Mouse (Mus musculus) liver, adult 2 months (tissue): ENCODE results near the gene Mamstr. TPM values are rescaled to one million over a fixed set of nuclear protein-coding genes. Genes with fewer than 3 reads are reported as not detected.
A peak's percentile ranks its signal among the peaks of the same experiment; 100 is the strongest.

Experiments
- DNase-seq: peaks from one replicate; pipeline ENCODE4 v3.0.0-alpha.2; 2011; ENCODE audit warnings: low read depth, low spot score; ENCODE audit errors: extremely low read depth
- H3K27ac ChIP-seq: fragments of 200-500 bp; replicated peaks from 2 replicates; pipeline ENCODE4 v1.5.1; 2012; ENCODE audit warnings: low read depth, mild to moderate bottlenecking, control low read depth, inconsistent platforms, low read length; ENCODE audit not compliant: insufficient read depth
- H3K27me3 ChIP-seq: fragments of 200-500 bp; 2 replicates; pipeline ENCODE4 v1.6.1; 2012; ENCODE audit warnings: mild to moderate bottlenecking, moderate library complexity, low read length, inconsistent platforms; ENCODE audit not compliant: control insufficient read depth, insufficient read depth
- H3K36me3 ChIP-seq: fragments of 200-500 bp; 2 replicates; pipeline ENCODE4 v1.6.1; 2012; ENCODE audit warnings: low read length, inconsistent platforms; ENCODE audit not compliant: control insufficient read depth, insufficient read depth
- H3K4me1 ChIP-seq: fragments of 200-500 bp; 2 replicates; pipeline ENCODE4 v1.6.1; 2011; ENCODE audit warnings: low read length; ENCODE audit not compliant: control insufficient read depth, insufficient read depth
- H3K4me3 ChIP-seq: fragments of 200-500 bp; 2 replicates; pipeline ENCODE4 v1.5.1; 2011; ENCODE audit warnings: low read depth, mild to moderate bottlenecking, control low read depth, low read length, moderate library complexity; ENCODE audit not compliant: insufficient read depth
- H3K79me2 ChIP-seq: fragments of 200-500 bp; 2 replicates; pipeline ENCODE4 v1.6.1; 2012; ENCODE audit warnings: inconsistent platforms, mild to moderate bottlenecking, low read length, moderate library complexity; ENCODE audit not compliant: control insufficient read depth, insufficient read depth
- H3K9ac ChIP-seq: fragments of 200-500 bp; 2 replicates; pipeline ENCODE4 v1.6.1; 2012; ENCODE audit warnings: low read depth, mild to moderate bottlenecking, control low read depth, inconsistent platforms, low read length
- CTCF ChIP-seq: fragments of 200-500 bp; IDR thresholded peaks from 2 replicates; pipeline ENCODE4 v1.5.1; 2011; ENCODE audit warnings: low read depth, low read length, control low read depth
- POLR2A ChIP-seq: fragments of 200-500 bp; IDR thresholded peaks from 2 replicates; pipeline ENCODE4 v1.6.1; 2011; ENCODE audit warnings: low read length, control low read depth; ENCODE audit not compliant: insufficient read depth; ENCODE audit errors: extremely low read depth
- WGBS: fragments of 180-500 bp; shearing (Covaris S2); methylation state at CpG from one replicate; pipeline ENCODE4 v1.1.7; 2018; 5-methylcytosine and 5-hydroxymethylcytosine counted together
- polyA plus RNA-seq: library from polyadenylated mRNA; depleted of rRNA; stranded (reverse); fragments of >200 nt; gene quantifications from 2 replicates; pipeline ENCODE4 v1.2.3, GENCODE M21; 2012; rRNA removed
- total RNA-seq: library from RNA; depleted of rRNA; stranded (reverse); fragments of >200 nt; gene quantifications from 2 replicates; pipeline ENCODE4 v1.2.3, GENCODE M21; 2014; rRNA removed

The Mamstr gene
- total RNA-seq, result 0.07 and 0.09 TPM in 2 replicates
- polyA plus RNA-seq, result 0.10 and 0.19 TPM in 2 replicates

GRCm38 (mm10) chr7:45639561-45640027 is at the start of gene Mamstr:
Gene Mamstr (plus strand): TSS chr7:45639977.
- no peaks in the 10 kb centered on the region for H3K79me2 ChIP-seq

GRCm38 (mm10) chr7:45590874-45591273 is 48.9 kb upstream of the Mamstr start:
- WGBS, result 44% methylated on average over 3 of the region's 3 CpGs
- DNase-seq, result no peak
- no peaks in the 10 kb centered on the region; the same call in 1 of the 2 replicates for H3K4me1 ChIP-seq
- H3K79me2 ChIP-seq, result no peaks in the 10 kb centered on the region
- no peak overlapping the region for H3K9ac ChIP-seq
- H3K4me3 ChIP-seq, result no peak overlapping the region
- no peaks in the 10 kb centered on the region; the same call in 1 of the 2 replicates for H3K36me3 ChIP-seq
- H3K27me3 ChIP-seq, result no peaks in the 10 kb centered on the region
- H3K27ac ChIP-seq, result no peak overlapping the region
- TF ChIP-seq POLR2A, result no peak
- TF ChIP-seq CTCF, result no peak

More at GRCm38 (mm10) chr7:45639561-45640027, at the start of gene Mamstr:
- Histone ChIP-seq H3K9ac (no peak within 1 kb of the TSS), H3K27ac (no peak within 1 kb of the TSS), H3K36me3 (peaks cover 2% of the 10 kb centered on the region; the same call in 1 of the 2 replicates), H3K4me1 (0 out of 2 replicates have a peak, but pooled peaks cover 2% of the 10 kb centered on the region), H3K4me3 (no peak within 1 kb of the TSS), H3K27me3 (peaks cover 3% of the 10 kb centered on the region; the same call in 1 of the 2 replicates)
- 61% methylated on average over 19 of the region's 19 CpGs for WGBS
- no peak for DNase-seq
- no peak for TF ChIP-seq CTCF
- no peak for TF ChIP-seq POLR2A

GRCm38 (mm10) chr7:45591880-45592279 is 47.9 kb upstream of the Mamstr start:
- H3K27me3 ChIP-seq, result no peaks in the 10 kb centered on the region
- no peak for DNase-seq
- WGBS, result 69% methylated on average over 7 of the region's 7 CpGs
- no peaks in the 10 kb centered on the region for H3K79me2 ChIP-seq
- no peaks in the 10 kb centered on the region for H3K36me3 ChIP-seq
- no peak overlapping the region for H3K9ac ChIP-seq
- no peak for TF ChIP-seq POLR2A
- TF ChIP-seq CTCF, result no peak
- no peak overlapping the region for H3K4me3 ChIP-seq
- H3K4me1 ChIP-seq, result peaks cover 3% of the 10 kb centered on the region; the same call in 1 of the 2 replicates
- no peak overlapping the region for H3K27ac ChIP-seq

GRCm38 (mm10) chr7:45593118-45593815 is 46.5 kb upstream of the Mamstr start:
- no peaks in the 10 kb centered on the region for H3K79me2 ChIP-seq
- H3K36me3 ChIP-seq, result no peaks in the 10 kb centered on the region
- no peak overlapping the region for H3K9ac ChIP-seq
- peaks cover 11% of the 10 kb centered on the region for H3K4me1 ChIP-seq
- 22% methylated on average over 10 of the region's 10 CpGs for WGBS
- TF ChIP-seq CTCF (peak; percentile 93), POLR2A (no peak)
- H3K4me3 ChIP-seq, result no peak overlapping the region
- peak; percentile 71 for DNase-seq
- no peaks in the 10 kb centered on the region for H3K27me3 ChIP-seq
- H3K27ac ChIP-seq, result no peak overlapping the region

GRCm38 (mm10) chr7:45595176-45595575 is 44.6 kb upstream of the Mamstr start:
- WGBS, result 97% methylated on average over 4 of the region's 4 CpGs
- no peak for DNase-seq
- TF ChIP-seq POLR2A (no peak), CTCF (no peak)
- H3K9ac ChIP-seq, result no peak overlapping the region
- peaks cover 11% of the 10 kb centered on the region for H3K4me1 ChIP-seq
- H3K27ac ChIP-seq, result no peak overlapping the region
- no peak overlapping the region for H3K4me3 ChIP-seq
- H3K79me2 ChIP-seq, result no peaks in the 10 kb centered on the region
- H3K27me3 ChIP-seq, result no peaks in the 10 kb centered on the region
- H3K36me3 ChIP-seq, result no peaks in the 10 kb centered on the region

GRCm38 (mm10) chr7:45596107-45596506 is 43.7 kb upstream of the Mamstr start:
- H3K79me2 ChIP-seq, result no peaks in the 10 kb centered on the region
- 100% methylated on average over 1 of the region's 1 CpGs for WGBS
- no peak overlapping the region for H3K4me3 ChIP-seq
- H3K36me3 ChIP-seq, result no peaks in the 10 kb centered on the region
- no peak overlapping the region for H3K9ac ChIP-seq
- DNase-seq, result no peak
- TF ChIP-seq POLR2A (no peak), CTCF (no peak)
- H3K27ac ChIP-seq, result no peak overlapping the region
- peaks cover 11% of the 10 kb centered on the region for H3K4me1 ChIP-seq
- no peaks in the 10 kb centered on the region for H3K27me3 ChIP-seq
